In the genomic region with DNA sequence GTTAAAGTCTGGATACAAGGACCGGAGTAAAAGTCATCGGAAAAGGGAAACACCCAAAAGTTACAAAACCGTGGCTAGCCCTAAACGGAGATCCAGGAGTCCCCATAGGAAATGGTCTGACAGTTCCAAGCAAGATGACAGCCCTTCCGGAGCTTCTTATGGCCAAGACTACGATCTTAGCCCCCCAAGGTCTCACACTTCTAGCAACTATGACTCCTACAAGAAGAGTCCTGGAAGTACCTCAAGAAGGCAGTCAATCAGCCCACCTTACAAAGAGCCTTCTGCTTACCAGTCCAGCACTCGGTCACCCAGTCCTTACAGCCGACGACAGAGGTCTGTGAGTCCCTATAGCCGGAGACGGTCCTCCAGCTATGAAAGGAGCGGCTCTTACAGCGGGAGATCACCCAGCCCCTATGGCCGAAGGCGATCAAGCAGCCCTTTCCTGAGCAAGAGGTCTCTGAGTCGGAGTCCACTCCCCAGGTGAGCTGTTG, we compare ENCODE assay signal across 8 mouse cellular contexts. TPM values are rescaled to one million over a fixed set of nuclear protein-coding genes. Genes with fewer than 3 reads are reported as not detected.
DNase-seq lines count a peak whose midpoint lies in the region; ATAC-seq lines count a peak whose summit lies in the region.

No protein-coding gene starts in this region.

- peaks cover 6% of the 10 kb centered on the region; the same call in 1 of the 2 replicates for H3K4me1 ChIP-seq in heart, embryonic 11.5 days (ENCODE audit: control insufficient read depth, insufficient read depth, low read length)
- H3K4me1 ChIP-seq in kidney, embryonic 15.5 days, result peaks cover 17% of the 10 kb centered on the region

- H3K9ac ChIP-seq in heart, embryonic 11.5 days (ENCODE audit: low read depth, low read length), result peak overlapping the region; percentile 100
- H3K9ac ChIP-seq in kidney, embryonic 15.5 days, result peak overlapping the region; percentile 100

- peak overlapping the region; percentile 95 for H3K4me3 ChIP-seq in heart, embryonic 11.5 days (ENCODE audit: low read depth, low read length)
- H3K4me3 ChIP-seq in kidney, embryonic 15.5 days (replicated peaks), result peak overlapping the region; percentile 97

- DNase-seq in gastrocnemius, postnatal 10 days, result peak; percentile 12
- no peak for DNase-seq in gastrocnemius, postnatal 36 days
- peak; percentile 42 for DNase-seq in c-Kit-positive CD71-positive TER-119-positive erythroid progenitor cells, embryonic 14.5 days (ENCODE audit: low spot score)
- peak; percentile 32 for DNase-seq in lung, postnatal 36 days
- DNase-seq in spleen, postnatal 10 days (ENCODE audit: low spot score in 2 of 2), result peak; percentile 56 to 61
- DNase-seq in left cerebral cortex, postnatal 14 days (ENCODE audit: low spot score in 2 of 2), result no peak

- H3K27ac ChIP-seq in heart, embryonic 11.5 days (ENCODE audit: low read depth, low read length), result 0 out of 2 replicates have a peak overlapping the region, but pooled peaks have one; percentile 100
- peak overlapping the region; percentile 100; the same call in 1 of the 2 replicates for H3K27ac ChIP-seq in kidney, embryonic 15.5 days

- H3K27me3 ChIP-seq in heart, embryonic 11.5 days (ENCODE audit: control insufficient read depth, insufficient read depth, low read length), result no peaks in the 10 kb centered on the region
- no peaks in the 10 kb centered on the region for H3K27me3 ChIP-seq in kidney, embryonic 15.5 days

- intact Hi-C loops in gastrocnemius, postnatal 36 days (cut with DNase I), result no loop called here
- intact Hi-C loops in left cerebral cortex, postnatal 14 days (cut with DNase I), result no loop called here

- H3K4me2 ChIP-seq in heart, embryonic 11.5 days, result peak overlapping the region; percentile 73
- peak overlapping the region; percentile 80 for H3K4me2 ChIP-seq in kidney, embryonic 15.5 days

- H3K9me3 ChIP-seq in heart, embryonic 11.5 days (replicated peaks; ENCODE audit: control insufficient read depth, low read length), result no peaks in the 10 kb centered on the region
- no peaks in the 10 kb centered on the region for H3K9me3 ChIP-seq in kidney, embryonic 15.5 days (replicated peaks)

- no peak for ATAC-seq in heart, embryonic 11.5 days (replicated peaks; ENCODE audit: insufficient number of reproducible peaks, low FRiP score, low TSS enrichment)
- ATAC-seq in kidney, embryonic 15.5 days (replicated peaks; ENCODE audit: low FRiP score), result no peak

- WGBS in heart, embryonic 11.5 days (ENCODE audit: insufficient replicate concordance), result 1% methylated on average over 16 of the region's 16 CpGs
- WGBS in kidney, embryonic 15.5 days, result under 1% methylated on average over 16 of the region's 16 CpGs

- H3K36me3 ChIP-seq in heart, embryonic 11.5 days (ENCODE audit: control insufficient read depth, insufficient read depth, low read length), result no peaks in the 10 kb centered on the region; the same call in none of the 2 replicates
- peaks cover 17% of the 10 kb centered on the region for H3K36me3 ChIP-seq in kidney, embryonic 15.5 days

RNA-seq across cellular contexts. Expression of a gene that starts 1.1 kb away (rescaled TPM):
- total RNA-seq in gastrocnemius, postnatal 10 days (2021), result 10 to 100 TPM; 16.6 to 25.1 TPM
- 10 to 100 TPM; 12.7 to 15.0 TPM for total RNA-seq in gastrocnemius, postnatal 36 days (2021)
- 8.3 and 11.4 TPM in 2 replicates for polyA plus RNA-seq in heart, embryonic 11.5 days (2014; fragmentation: Nextera tagmentation; extraction: Ambion mirVana)
- 10.9 and 11.9 TPM in 2 replicates for polyA plus RNA-seq in kidney, embryonic 15.5 days (2015; fragmentation: Nextera tagmentation; extraction: Ambion mirVana)
- 10 to 100 TPM; 34.2 to 34.8 TPM for total RNA-seq in left cerebral cortex, postnatal 14 days (2021)

RNA-seq across cellular contexts. Expression of a gene that starts 10.9 kb away (rescaled TPM):
- 10 to 100 TPM; 23.7 to 26.2 TPM for total RNA-seq in gastrocnemius, postnatal 10 days (2021)
- 10 to 100 TPM; 20.6 to 24.5 TPM for total RNA-seq in gastrocnemius, postnatal 36 days (2021)
- 40.7 and 46.9 TPM in 2 replicates for polyA plus RNA-seq in heart, embryonic 11.5 days (2014; fragmentation: Nextera tagmentation; extraction: Ambion mirVana)
- 66.6 and 72.8 TPM in 2 replicates for polyA plus RNA-seq in kidney, embryonic 15.5 days (2015; fragmentation: Nextera tagmentation; extraction: Ambion mirVana)
- 10 to 100 TPM; 46.9 to 52.8 TPM for total RNA-seq in left cerebral cortex, postnatal 14 days (2021)

RNA-seq across cellular contexts. Expression of a gene that starts 53.8 kb away (rescaled TPM):
- total RNA-seq in gastrocnemius, postnatal 10 days (2021), result 10 to 100 TPM; 14.8 to 15.2 TPM
- total RNA-seq in gastrocnemius, postnatal 36 days (2021), result 10 to 100 TPM in 1 of 2 experiments, 1 to 10 TPM in 1; 7.8 to 14.2 TPM
- polyA plus RNA-seq in heart, embryonic 11.5 days (2014; fragmentation: Nextera tagmentation; extraction: Ambion mirVana), result 12.9 and 15.5 TPM in 2 replicates
- 18.0 and 20.3 TPM in 2 replicates for polyA plus RNA-seq in kidney, embryonic 15.5 days (2015; fragmentation: Nextera tagmentation; extraction: Ambion mirVana)
- total RNA-seq in left cerebral cortex, postnatal 14 days (2021), result 10 to 100 TPM; 31.1 to 35.7 TPM

Comparison
In these comparisons a context has a peak if more than half of its experiments do, and no peak if none do; other contexts are left out.
1. DNase-seq: peak in gastrocnemius, postnatal 10 days (single experiment), c-Kit-positive CD71-positive TER-119-positive erythroid progenitor cells, embryonic 14.5 days (single experiment), lung, postnatal 36 days (single experiment) and spleen, postnatal 10 days (2 of 2); none in gastrocnemius, postnatal 36 days (0 of 2) and left cerebral cortex, postnatal 14 days (0 of 2).